Mouse (Mus musculus) heart, adult 2 months (tissue): ENCODE measurements around the gene Abhd2.
A peak's percentile ranks its signal among the peaks of the same experiment; 100 is the strongest.

ENCODE experiments used
- CTCF ChIP-seq: fragments of 200-600 bp; IDR thresholded peaks from 2 replicates; pipeline ENCODE4 v1.8.1; 2022; ENCODE audit warnings: antibody characterized with exemption, mild to moderate bottlenecking, moderate library complexity
- POLR2A ChIP-seq: fragments of 200-500 bp; IDR thresholded peaks from 2 replicates; pipeline ENCODE4 v1.6.1; 2011; ENCODE audit warnings: mild to moderate bottlenecking, low read depth, low read length, control low read depth; ENCODE audit not compliant: insufficient read depth

- no peak for TF ChIP-seq POLR2A
- TF ChIP-seq CTCF, result peak; percentile 33
Observed at GRCm38 (mm10) chr7:79255752-79256151, 17.2 kb upstream of the Abhd2 start.
